Mouse (Mus musculus) megakaryocyte, adult 5-6 weeks (primary cell): ENCODE results near the gene I830077J02Rik. TPM values are rescaled to one million over a fixed set of nuclear protein-coding genes. Genes with fewer than 3 reads are reported as not detected.
A peak's percentile ranks its signal among the peaks of the same experiment; 100 is the strongest.

Experiments
- ATAC-seq: 2 replicates; pipeline ENCODE4 v1.8.0; 2016; ENCODE audit warnings: mild to moderate bottlenecking, inconsistent platforms; ENCODE audit not compliant: poor library complexity, severe bottlenecking
- total RNA-seq, 2 experiments: library from RNA; stranded (forward) in 1 of 2; stranded (reverse) in 1 of 2; fragments of 153-499, 151-499 nt in 1 of 2; fragments of 221-1000, 200-1000 nt in 1 of 2; gene quantifications; 2 replicates each; pipeline versions ENCODE4 v1.2.3 to v1.2.4; 2015 to 2017

Gene I830077J02Rik
- total RNA-seq, 2 experiments from 2014 or later, result 71.5 to 126 TPM

DNA sequence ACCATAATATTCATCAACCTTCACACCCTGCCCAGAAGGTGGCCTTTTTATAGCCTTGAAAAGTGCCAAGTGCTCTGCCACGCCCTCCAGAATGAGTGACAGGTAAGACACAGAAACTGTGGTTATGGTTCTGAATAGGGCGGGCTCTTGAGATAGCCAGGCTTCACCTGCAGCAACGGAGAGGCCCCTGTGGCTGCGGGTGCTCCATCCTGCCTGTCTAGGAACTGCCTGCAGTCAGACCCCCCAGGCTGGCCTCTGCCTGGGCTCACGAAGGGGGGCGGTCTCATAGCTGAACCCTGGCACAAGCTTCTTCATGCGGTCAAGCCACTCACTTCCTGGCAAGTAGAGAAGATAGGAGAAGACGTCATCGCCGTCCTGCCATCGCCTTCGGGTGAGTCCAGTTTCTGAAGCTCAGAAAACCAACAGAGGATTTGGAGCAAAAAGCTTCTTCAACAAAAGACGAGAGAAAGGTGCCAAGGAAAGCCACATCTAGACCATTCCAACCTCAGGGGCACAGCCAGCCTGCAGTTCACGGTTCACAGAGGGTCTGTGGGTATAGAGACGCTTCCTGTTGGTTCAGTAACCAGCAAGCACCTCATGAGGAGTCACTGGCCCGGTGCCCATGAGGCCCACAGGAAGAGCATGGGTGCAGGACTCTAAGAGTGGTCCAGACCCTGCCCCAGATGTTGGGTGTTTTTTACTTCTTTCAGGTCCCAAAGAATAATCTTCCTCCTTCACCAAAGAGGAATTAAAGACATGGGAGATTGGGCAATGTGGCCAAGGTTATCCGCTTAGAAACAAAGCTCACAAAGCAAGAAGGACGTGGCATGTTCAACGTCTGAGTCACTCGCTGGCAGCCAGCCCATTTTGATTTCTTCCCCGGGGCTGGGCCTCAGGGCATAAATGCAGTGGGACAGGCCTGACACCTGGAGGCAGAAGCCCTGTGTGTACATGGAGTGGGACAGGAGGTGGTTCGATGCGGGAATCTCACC, 37.6 kb downstream of the I830077J02Rik start:
- peak; percentile 53 for ATAC-seq

DNA sequence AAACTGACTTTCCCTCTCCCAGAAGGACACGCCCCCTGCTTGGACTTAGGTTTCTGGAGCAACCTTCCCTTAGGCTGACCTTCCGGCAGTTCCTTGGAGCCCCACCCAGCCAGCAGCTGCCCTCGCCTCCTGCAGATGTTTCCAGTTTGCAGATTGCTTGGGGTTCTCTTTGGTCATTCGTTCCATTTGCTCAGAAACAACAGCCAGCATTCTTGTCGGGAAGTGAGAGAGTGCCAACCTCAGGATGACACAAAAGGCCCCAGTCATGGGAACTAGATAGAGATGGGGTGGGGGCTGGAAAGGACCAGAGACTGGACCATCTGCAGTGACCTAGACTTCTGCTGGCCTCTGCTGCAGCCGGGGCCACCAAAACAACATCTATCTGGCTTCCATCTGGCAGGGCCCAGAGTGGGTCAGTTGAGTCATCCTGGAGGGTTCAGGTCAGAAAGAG, 38.5 kb downstream of the I830077J02Rik start:
- ATAC-seq, result no peak

DNA sequence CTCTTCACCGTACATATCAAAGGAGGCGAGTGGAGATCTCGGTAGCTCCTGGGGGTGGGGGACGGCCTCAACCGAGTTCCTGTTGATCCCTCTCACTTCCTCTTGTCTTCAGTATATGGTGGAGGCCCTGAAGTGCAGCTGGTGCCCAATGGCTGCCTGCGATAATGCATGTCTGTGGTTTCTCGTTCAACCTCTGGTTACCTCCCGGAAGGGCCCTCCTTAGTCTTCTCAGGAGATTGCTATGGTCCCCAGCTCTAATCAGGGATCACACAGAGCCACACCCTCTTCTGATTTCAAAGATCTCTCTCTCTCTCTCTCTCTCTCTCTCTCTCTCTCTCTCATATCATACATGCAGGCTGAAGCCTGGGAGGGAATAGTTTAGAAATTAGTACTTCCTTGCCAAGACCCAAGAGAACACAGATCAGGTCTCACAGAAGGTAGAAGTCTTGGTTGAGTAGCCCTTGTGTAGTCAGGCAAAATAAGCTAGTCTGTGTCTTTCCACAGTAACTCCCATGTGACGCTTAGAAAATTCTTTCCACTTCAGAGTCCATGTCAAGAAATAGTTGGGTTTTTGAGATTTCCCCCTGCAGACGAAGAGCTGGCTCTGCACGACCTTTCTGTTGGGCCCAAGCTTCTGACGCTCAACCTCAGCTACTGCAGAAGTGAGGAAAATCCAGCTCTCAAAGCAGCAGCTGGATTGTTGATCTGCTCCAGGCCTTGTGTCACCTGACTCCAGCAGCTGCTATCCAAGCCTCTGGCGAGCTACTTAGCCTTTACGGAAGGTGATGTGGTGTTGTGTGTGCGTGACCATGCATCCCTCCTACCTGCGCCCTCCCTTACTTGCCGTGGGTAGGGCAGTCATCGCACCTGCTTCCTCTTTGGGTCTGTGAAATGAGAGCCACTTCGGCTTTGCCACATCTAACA, 39.6 kb downstream of the I830077J02Rik start:
- peak; percentile 47 for ATAC-seq

DNA sequence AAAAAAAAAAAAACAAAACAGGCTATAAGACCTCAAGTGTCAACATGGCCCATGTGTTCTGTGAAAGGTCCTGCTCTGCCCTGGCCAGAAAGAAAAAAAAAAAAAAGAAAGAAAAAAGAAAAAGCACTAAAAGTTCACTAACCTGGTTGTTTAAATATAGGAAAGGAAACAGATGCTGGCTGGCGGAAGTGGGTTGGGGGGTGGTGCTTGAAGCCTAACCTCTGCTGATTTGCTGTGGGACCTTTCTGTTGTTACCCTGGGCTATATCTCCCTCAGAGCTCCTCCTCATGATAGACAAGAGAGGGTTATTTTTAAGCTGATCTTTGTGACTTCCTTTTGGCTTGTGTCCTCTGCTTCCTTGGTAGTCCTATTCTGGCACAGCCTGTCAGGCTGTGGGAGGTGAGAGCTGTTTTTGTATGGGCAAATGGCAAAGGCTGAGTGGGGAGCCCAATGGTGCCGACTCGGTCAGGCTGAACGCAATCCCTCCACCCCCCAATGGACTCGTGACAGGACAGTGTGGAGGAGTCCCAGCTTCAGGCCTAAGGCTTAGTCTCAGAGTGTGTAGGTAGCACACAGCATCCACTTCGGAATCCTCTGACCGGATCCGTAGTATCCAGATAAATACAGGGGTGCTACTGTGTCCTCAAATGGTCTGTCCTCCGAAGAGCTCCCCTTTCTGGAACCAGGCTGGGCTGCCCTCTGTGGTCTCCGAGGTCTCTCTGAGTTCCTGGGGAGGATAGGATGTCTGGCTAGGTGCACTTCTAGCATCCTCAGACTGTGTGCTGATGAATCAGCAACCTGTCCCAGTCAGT, 40.5 kb downstream of the I830077J02Rik start:
- ATAC-seq, result peak; percentile 33

DNA sequence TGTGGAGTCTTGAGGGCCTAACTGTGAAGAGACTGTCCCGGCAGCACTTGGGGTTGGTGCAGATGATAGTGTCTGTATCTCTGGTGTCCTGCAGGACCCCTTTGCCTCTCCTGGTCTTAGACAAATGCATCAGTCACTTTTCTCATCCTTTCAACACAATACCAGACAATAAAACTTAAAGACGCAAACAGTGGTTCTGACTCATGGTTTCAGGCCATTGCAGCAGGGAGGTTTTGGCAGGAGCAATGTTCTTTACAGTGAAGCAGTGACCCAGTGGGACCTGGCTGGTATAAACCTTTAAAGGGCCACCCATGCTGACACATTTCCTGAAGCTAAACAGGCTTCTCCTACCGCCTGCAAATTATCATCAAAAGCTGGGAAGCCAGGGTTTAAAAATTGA, 41.3 kb downstream of the I830077J02Rik start:
- no peak for ATAC-seq

DNA sequence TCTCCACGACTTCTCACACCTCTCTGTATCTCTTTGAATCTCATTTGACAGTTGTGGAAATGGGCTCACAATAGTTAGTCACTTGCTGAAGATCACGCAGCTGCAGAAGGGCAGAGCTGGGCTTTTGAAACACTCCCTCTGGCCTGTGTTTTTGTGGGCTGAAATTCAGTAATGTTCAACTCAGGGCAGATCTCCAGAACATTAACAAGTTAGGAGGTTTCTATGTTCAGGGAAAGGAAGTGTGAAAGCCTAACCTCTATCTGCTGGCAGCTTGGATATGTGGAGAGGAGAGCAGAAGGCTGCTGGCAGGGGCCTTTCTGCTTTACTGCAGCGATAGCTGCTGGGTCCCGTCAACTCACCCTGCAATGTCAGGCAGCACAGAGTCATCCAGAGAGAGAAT, 42.2 kb downstream of the I830077J02Rik start:
- ATAC-seq, result no peak

DNA sequence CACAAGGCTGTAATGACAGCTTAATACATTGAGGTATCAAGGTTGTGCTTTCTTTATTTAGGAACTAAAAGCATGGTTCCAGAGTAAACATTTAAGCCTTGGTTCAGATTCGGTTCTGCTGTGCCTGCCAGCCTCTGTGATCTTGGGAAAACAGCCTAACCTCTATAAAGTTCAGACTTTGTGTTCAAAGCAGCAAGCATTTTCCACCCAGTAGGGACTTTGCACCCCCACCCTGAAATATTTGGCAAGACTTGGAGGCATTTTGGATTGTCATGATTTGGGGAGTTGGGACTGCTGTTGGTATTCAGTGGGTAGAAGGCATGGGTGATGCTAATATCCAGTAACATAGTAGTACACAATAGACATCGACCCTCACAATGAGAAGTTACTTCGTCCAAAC, 43.5 kb downstream of the I830077J02Rik start:
- ATAC-seq, result no peak

DNA sequence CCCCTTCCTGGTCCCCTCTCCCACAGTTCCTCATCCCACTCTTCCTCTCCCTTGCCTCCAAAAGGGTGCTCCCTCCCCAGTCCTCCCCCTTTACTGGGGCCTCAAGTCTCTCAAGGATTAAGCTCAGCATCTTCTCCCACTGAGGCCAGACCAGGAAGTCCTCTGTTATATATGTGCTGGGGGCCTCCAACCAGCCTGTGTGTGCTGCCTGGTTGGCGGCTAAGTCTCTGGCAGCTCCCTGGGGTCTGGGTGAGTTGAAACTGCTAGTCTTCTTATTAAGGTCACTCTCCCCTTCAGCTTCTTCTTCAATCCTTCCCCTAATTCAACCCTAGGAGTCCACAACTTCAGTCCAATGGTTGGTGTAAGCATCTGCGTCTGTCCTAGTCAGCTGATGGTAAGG, 49.4 kb downstream of the I830077J02Rik start:
- ATAC-seq, result no peak

DNA sequence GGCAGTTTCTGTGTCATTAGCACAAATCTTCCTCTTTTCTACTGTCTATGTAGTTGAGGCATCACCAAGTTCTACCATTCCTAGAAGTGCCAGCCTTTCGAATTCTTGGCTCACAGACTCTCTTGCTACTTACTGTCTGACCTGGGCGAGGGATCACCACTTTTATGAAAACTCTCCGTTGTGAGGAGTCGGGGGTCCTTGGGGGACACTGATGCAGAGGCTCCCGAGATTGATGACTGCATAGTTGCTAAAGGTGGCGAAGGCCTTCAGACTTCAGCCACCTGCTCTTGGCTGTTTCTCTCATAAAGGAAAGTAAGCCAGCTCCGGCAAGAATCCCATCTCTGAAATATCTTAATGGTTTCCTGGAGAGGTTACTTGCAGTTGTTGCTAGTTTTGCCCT, 50.4 kb downstream of the I830077J02Rik start:
- ATAC-seq, result no peak

DNA sequence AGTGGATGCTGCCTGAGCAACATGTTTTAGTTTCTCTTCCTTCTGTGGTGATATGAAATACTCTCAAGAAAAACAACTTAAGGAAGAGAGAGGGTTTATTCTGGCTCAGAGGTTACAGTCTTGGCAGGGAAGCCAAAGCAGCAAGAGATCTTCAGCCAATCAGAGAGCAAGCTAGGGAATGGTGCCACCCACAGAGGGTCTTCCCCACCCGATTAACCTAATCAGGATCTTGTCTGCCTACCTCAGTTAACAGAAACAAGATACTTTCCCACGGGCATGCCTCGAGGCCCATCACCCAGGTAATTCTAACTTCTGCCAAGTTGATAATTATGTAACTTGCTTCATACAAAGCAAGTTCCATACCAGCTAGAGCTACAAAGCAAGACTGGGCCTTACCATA, 52.0 kb downstream of the I830077J02Rik start:
- ATAC-seq, result no peak; the same call in 1 of the 2 replicates

DNA sequence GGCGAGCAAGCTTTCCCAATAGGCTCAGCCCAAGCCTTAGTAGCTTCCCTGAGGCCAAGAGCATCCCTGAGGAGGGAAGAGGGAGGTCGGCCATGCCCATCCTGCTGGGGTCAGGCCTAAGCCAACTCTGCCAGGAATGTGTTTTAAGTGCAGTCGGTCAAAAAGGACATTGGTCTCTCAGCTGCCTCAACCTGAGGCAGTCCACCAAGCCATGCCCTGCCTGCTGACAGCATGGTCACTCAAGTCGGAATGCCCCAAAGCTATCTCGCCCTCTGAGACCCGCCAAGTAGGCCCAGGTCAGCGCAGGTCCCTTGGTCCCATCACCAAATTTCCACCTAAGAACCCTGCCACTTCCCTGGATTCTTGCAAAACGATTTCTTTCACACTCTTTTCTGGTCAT, 53.7 kb downstream of the I830077J02Rik start:
- ATAC-seq, result no peak

DNA sequence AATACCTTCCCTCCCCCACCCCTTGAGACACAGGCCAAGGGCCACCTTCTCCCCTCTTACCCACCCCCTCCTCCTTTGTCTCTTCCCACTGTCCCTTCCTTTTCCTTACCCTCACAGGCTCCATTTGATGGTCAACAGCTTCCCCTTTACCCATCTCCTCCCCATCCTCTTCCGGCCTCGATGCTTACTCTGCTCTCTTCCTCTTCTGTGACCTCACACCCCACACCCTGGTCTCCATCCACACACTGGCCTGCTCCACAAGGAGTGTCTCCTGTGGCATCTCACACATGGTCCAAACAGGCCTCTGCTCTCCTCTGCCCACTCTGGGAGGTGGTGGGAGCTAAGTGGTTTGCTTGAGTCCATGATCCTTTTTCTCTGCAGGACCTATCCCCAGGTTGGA, 54.5 kb downstream of the I830077J02Rik start:
- ATAC-seq, result peak; percentile 91

DNA sequence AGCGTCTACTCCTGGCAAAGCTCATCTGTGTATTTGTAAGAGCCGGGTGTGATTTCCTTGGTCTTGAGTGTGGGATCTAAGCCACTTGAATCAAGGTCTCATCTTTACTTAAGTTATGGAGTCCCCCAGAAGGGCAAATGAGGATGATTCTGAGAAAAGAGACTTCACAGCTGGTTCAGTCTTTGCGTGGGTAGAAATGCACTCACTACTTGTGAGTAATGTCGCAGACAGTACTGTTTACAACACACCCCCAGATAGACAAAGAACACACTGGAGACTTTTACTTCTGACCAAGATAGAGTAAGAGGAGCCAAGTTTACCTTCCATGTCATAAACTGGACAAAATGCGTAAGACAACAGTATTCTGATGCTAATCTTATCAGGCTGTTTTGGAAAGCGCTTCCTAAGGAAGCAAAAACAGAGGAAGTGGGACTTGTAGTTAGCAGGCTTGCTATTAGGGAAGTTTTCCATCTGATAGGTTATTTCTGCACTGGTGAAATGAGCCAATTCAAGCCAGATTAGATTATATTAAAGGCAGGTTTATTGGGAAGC, 55.1 kb downstream of the I830077J02Rik start:
- no peak for ATAC-seq

DNA sequence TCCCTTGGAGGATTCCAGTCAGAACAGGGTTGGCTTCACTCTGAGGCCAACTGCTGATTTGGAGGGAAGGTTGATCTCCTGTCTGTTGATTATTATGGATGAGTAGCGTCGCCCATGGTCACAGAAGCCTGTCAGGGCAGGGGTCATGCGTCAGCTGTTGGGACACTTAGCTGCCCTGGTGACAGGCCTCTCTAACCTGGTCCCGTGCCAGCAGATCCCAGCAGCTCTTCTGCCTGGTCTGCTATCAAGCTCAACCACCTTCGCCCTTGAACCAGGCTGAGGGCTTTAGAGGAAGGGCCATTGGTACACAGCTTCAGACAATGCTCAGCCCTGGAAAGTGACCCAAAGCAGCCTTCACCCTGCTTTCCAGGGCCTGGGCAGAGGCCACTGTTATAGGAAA, 56.4 kb downstream of the I830077J02Rik start:
- no peak for ATAC-seq

Other genes starting within 250 kb of the I830077J02Rik start
- 14.3 and 18.3 TPM in 2 replicates for gene Ddx20, start 245.1 kb downstream of the I830077J02Rik start, total RNA-seq (2015)
- gene Ddx20, start 245.1 kb downstream of the I830077J02Rik start, total RNA-seq (2017), result 34.4 and 34.9 TPM in 2 replicates
- 0.42 TPM in 1 of 2 replicates, not detected in the other for gene Inka2, start 228.1 kb downstream of the I830077J02Rik start, total RNA-seq (2015)
- gene Inka2, start 228.1 kb downstream of the I830077J02Rik start, total RNA-seq (2017), result not detected in 2 replicates
- 278 and 301 TPM in 2 replicates for gene Rap1a, start 131.3 kb downstream of the I830077J02Rik start, total RNA-seq (2015)
- gene Rap1a, start 131.3 kb downstream of the I830077J02Rik start, total RNA-seq (2017), result 210 and 223 TPM in 2 replicates
- gene Adora3, start 61.8 kb downstream of the I830077J02Rik start, total RNA-seq (2015), result 12.7 and 15.0 TPM in 2 replicates
- 6.4 and 6.5 TPM in 2 replicates for gene Adora3, start 61.8 kb downstream of the I830077J02Rik start, total RNA-seq (2017)
- 0.40 and 1.2 TPM in 2 replicates for gene Tmigd3, start 61.8 kb downstream of the I830077J02Rik start, total RNA-seq (2015)
- gene Tmigd3, start 61.8 kb downstream of the I830077J02Rik start, total RNA-seq (2017), result 2.1 and 5.8 TPM in 2 replicates
- gene Wdr77, start 26.7 kb upstream of the I830077J02Rik start, total RNA-seq (2015), result 22.3 and 23.0 TPM in 2 replicates
- 11.8 and 14.0 TPM in 2 replicates for gene Wdr77, start 26.7 kb upstream of the I830077J02Rik start, total RNA-seq (2017)
- gene Atp5f1, start 27.4 kb upstream of the I830077J02Rik start, total RNA-seq (2015), result 442 and 475 TPM in 2 replicates
- 501 and 520 TPM in 2 replicates for gene Atp5f1, start 27.4 kb upstream of the I830077J02Rik start, total RNA-seq (2017)
- gene Ovgp1, start 41.0 kb upstream of the I830077J02Rik start, total RNA-seq (2015), result 6.0 and 18.8 TPM in 2 replicates
- 3.0 and 5.4 TPM in 2 replicates for gene Ovgp1, start 41.0 kb upstream of the I830077J02Rik start, total RNA-seq (2017)
- not detected in 2 replicates for gene Pifo, start 82.0 kb upstream of the I830077J02Rik start, total RNA-seq (2015)
- gene Pifo, start 82.0 kb upstream of the I830077J02Rik start, total RNA-seq (2017), result not detected in 2 replicates
- gene Chil5, start 100.2 kb upstream of the I830077J02Rik start, total RNA-seq (2015), result 10.8 and 13.7 TPM in 2 replicates
- gene Chil5, start 100.2 kb upstream of the I830077J02Rik start, total RNA-seq (2017), result 7.0 and 7.6 TPM in 2 replicates
- gene Chia1, start 180.6 kb upstream of the I830077J02Rik start, total RNA-seq (2015), result not detected in 2 replicates
- not detected in 2 replicates for gene Chia1, start 180.6 kb upstream of the I830077J02Rik start, total RNA-seq (2017)
- gene Chil3, start 234.9 kb upstream of the I830077J02Rik start, total RNA-seq (2015), result 2,315 and 2,335 TPM in 2 replicates
- 1,740 and 1,755 TPM in 2 replicates for gene Chil3, start 234.9 kb upstream of the I830077J02Rik start, total RNA-seq (2017)